Mouse (Mus musculus): ENCODE measurements around the gene Epgn. TPM values are rescaled to one million over a fixed set of nuclear protein-coding genes. Genes with fewer than 3 reads are reported as not detected.

Gene Epgn
- polyA plus RNA-seq, 2 experiments, result 0.06 TPM; not detected in 1

GRCm38 (mm10) chr5:91036628-91037027 lies 9.4 kb downstream of the Epgn start:
- ATAC-seq (ENCODE audit: insufficient read depth), result no peak
- no peaks in the 10 kb centered on the region for H3K9me3 ChIP-seq (ENCODE audit: control insufficient read depth, low read length)

GRCm38 (mm10) chr5:91037756-91038155 lies 10.5 kb downstream of the Epgn start:
- WGBS (ENCODE audit: insufficient replicate concordance), result 42% methylated on average over 2 of the region's 2 CpGs
- TF ChIP-seq EP300 (IDR thresholded peaks at IDR 0.05; ENCODE audit: low read depth) (no peak), CTCF (IDR thresholded peaks at IDR 0.05; ENCODE audit: low read depth) (no peak)
- Histone ChIP-seq H3K27ac (no peak overlapping the region), H3K9me3 (ENCODE audit: control insufficient read depth, low read length) (no peaks in the 10 kb centered on the region), H3K27me3 (ENCODE audit: control insufficient read depth, insufficient read depth, low read length) (no peaks in the 10 kb centered on the region), H3K4me2 (ENCODE audit: low read depth) (no peak overlapping the region), H3K9ac (replicated peaks) (no peak overlapping the region), H3K36me3 (replicated peaks; ENCODE audit: control insufficient read depth, insufficient read depth, low read depth) (no peaks in the 10 kb centered on the region), H3K4me1 (replicated peaks; ENCODE audit: control insufficient read depth in 2 of 2, insufficient read depth in 2 of 2, low read length in 1 of 2) (no peaks in the 10 kb centered on the region), H3K4me3 (ENCODE audit: insufficient read depth in 1 of 2, low read depth in 2 of 2, low read length in 2 of 2) (no peak overlapping the region)
- ATAC-seq (ENCODE audit: insufficient read depth) (no peak), DNase-seq (ENCODE audit: low read depth in 3 of 3, low spot score in 3 of 3) (no peak)

More at GRCm38 (mm10) chr5:91036628-91037027, 9.4 kb downstream of the Epgn start:
- H3K9ac ChIP-seq (replicated peaks), result no peak overlapping the region
- no peak overlapping the region for H3K4me3 ChIP-seq (ENCODE audit: insufficient read depth in 1 of 2, low read depth in 2 of 2, low read length in 2 of 2)
- no peaks in the 10 kb centered on the region for H3K4me1 ChIP-seq (replicated peaks; ENCODE audit: control insufficient read depth in 2 of 2, insufficient read depth in 2 of 2, low read length in 1 of 2)
- H3K4me2 ChIP-seq (ENCODE audit: low read depth), result no peak overlapping the region
- H3K27me3 ChIP-seq (ENCODE audit: control insufficient read depth, insufficient read depth, low read length), result no peaks in the 10 kb centered on the region
- TF ChIP-seq CTCF (IDR thresholded peaks at IDR 0.05; ENCODE audit: low read depth) (no peak), EP300 (IDR thresholded peaks at IDR 0.05; ENCODE audit: low read depth) (no peak)
- no peaks in the 10 kb centered on the region for H3K36me3 ChIP-seq (replicated peaks; ENCODE audit: control insufficient read depth, insufficient read depth, low read depth)
- WGBS (ENCODE audit: insufficient replicate concordance), result 64% methylated on average over 4 of the region's 4 CpGs
- no peak for DNase-seq (ENCODE audit: low read depth in 3 of 3, low spot score in 3 of 3)
- no peak overlapping the region for H3K27ac ChIP-seq

GRCm38 (mm10) chr5:91038547-91038946 lies 11.3 kb downstream of the Epgn start:
- WGBS (ENCODE audit: insufficient replicate concordance), result 8% methylated on average over 2 of the region's 2 CpGs
- H3K9ac ChIP-seq (replicated peaks), result no peak overlapping the region
- no peaks in the 10 kb centered on the region for H3K36me3 ChIP-seq (replicated peaks; ENCODE audit: control insufficient read depth, insufficient read depth, low read depth)
- H3K27ac ChIP-seq, result no peak overlapping the region
- H3K4me2 ChIP-seq (ENCODE audit: low read depth), result no peak overlapping the region
- no peaks in the 10 kb centered on the region for H3K9me3 ChIP-seq (ENCODE audit: control insufficient read depth, low read length)
- no peak for ATAC-seq (ENCODE audit: insufficient read depth)
- TF ChIP-seq EP300 (IDR thresholded peaks at IDR 0.05; ENCODE audit: low read depth) (no peak), CTCF (IDR thresholded peaks at IDR 0.05; ENCODE audit: low read depth) (no peak)
- H3K4me1 ChIP-seq (replicated peaks; ENCODE audit: control insufficient read depth in 2 of 2, insufficient read depth in 2 of 2, low read length in 1 of 2), result no peaks in the 10 kb centered on the region
- H3K4me3 ChIP-seq (ENCODE audit: insufficient read depth in 1 of 2, low read depth in 2 of 2, low read length in 2 of 2), result no peak overlapping the region
- H3K27me3 ChIP-seq (ENCODE audit: control insufficient read depth, insufficient read depth, low read length), result no peaks in the 10 kb centered on the region
- DNase-seq (ENCODE audit: low read depth in 3 of 3, low spot score in 3 of 3), result no peak

- H3K36me3 ChIP-seq (replicated peaks; ENCODE audit: control insufficient read depth, insufficient read depth, low read depth), result no peaks in the 10 kb centered on the region
- DNase-seq (ENCODE audit: low read depth in 3 of 3, low spot score in 3 of 3) (no peak), ATAC-seq (ENCODE audit: insufficient read depth) (no peak)
- 42% methylated on average over 2 of the region's 2 CpGs for WGBS (ENCODE audit: insufficient replicate concordance)
- TF ChIP-seq EP300 (IDR thresholded peaks at IDR 0.05; ENCODE audit: low read depth), result no peak
- TF ChIP-seq CTCF (IDR thresholded peaks at IDR 0.05; ENCODE audit: low read depth), result no peak
- H3K4me3 ChIP-seq (ENCODE audit: insufficient read depth in 1 of 2, low read depth in 2 of 2, low read length in 2 of 2), result no peak overlapping the region
- no peaks in the 10 kb centered on the region for H3K9me3 ChIP-seq (ENCODE audit: control insufficient read depth, low read length)
- no peak overlapping the region for H3K27ac ChIP-seq
- no peak overlapping the region for H3K4me2 ChIP-seq (ENCODE audit: low read depth)
- H3K27me3 ChIP-seq (ENCODE audit: control insufficient read depth, insufficient read depth, low read length), result no peaks in the 10 kb centered on the region
- H3K4me1 ChIP-seq (replicated peaks; ENCODE audit: control insufficient read depth in 2 of 2, insufficient read depth in 2 of 2, low read length in 1 of 2), result no peaks in the 10 kb centered on the region
- H3K9ac ChIP-seq (replicated peaks), result no peak overlapping the region
Measured at GRCm38 (mm10) chr5:91038963-91039362, 11.7 kb downstream of the Epgn start.

- H3K4me3 ChIP-seq (ENCODE audit: insufficient read depth in 1 of 2, low read depth in 2 of 2, low read length in 2 of 2), result no peak overlapping the region
- DNase-seq (ENCODE audit: low read depth in 3 of 3, low spot score in 3 of 3), result no peak
Measured at GRCm38 (mm10) chr5:91047987-91048386, 20.7 kb downstream of the Epgn start.

More at GRCm38 (mm10) chr5:91047987-91048386, 20.7 kb downstream of the Epgn start:
- no peak overlapping the region for H3K4me2 ChIP-seq (ENCODE audit: low read depth)
- TF ChIP-seq EP300 (IDR thresholded peaks at IDR 0.05; ENCODE audit: low read depth) (no peak), CTCF (IDR thresholded peaks at IDR 0.05; ENCODE audit: low read depth) (no peak)
- no peaks in the 10 kb centered on the region for H3K36me3 ChIP-seq (replicated peaks; ENCODE audit: control insufficient read depth, insufficient read depth, low read depth)
- no peaks in the 10 kb centered on the region for H3K9me3 ChIP-seq (ENCODE audit: control insufficient read depth, low read length)
- no peaks in the 10 kb centered on the region for H3K27me3 ChIP-seq (ENCODE audit: control insufficient read depth, insufficient read depth, low read length)
- H3K9ac ChIP-seq (replicated peaks), result no peak overlapping the region
- H3K4me1 ChIP-seq (replicated peaks; ENCODE audit: control insufficient read depth in 2 of 2, insufficient read depth in 2 of 2, low read length in 1 of 2), result no peaks in the 10 kb centered on the region
- WGBS (ENCODE audit: insufficient replicate concordance), result 56% methylated on average over 6 of the region's 6 CpGs
- H3K27ac ChIP-seq, result no peak overlapping the region
- no peak for ATAC-seq (ENCODE audit: insufficient read depth)

All from liver, embryonic 14.5 days (tissue).